Mouse (Mus musculus) liver, adult 2 months (tissue): ENCODE results near the gene Blvrb. TPM values are rescaled to one million over a fixed set of nuclear protein-coding genes. Genes with fewer than 3 reads are reported as not detected.

Experiments
- DNase-seq: peaks from one replicate; pipeline ENCODE4 v3.0.0-alpha.2; 2011; ENCODE audit warnings: low read depth, low spot score; ENCODE audit errors: extremely low read depth
- H3K27ac ChIP-seq: fragments of 200-500 bp; replicated peaks from 2 replicates; pipeline ENCODE4 v1.5.1; 2012; ENCODE audit warnings: low read depth, mild to moderate bottlenecking, control low read depth, inconsistent platforms, low read length; ENCODE audit not compliant: insufficient read depth
- H3K27me3 ChIP-seq: fragments of 200-500 bp; 2 replicates; pipeline ENCODE4 v1.6.1; 2012; ENCODE audit warnings: mild to moderate bottlenecking, moderate library complexity, low read length, inconsistent platforms; ENCODE audit not compliant: control insufficient read depth, insufficient read depth
- H3K36me3 ChIP-seq: fragments of 200-500 bp; 2 replicates; pipeline ENCODE4 v1.6.1; 2012; ENCODE audit warnings: low read length, inconsistent platforms; ENCODE audit not compliant: control insufficient read depth, insufficient read depth
- H3K4me1 ChIP-seq: fragments of 200-500 bp; 2 replicates; pipeline ENCODE4 v1.6.1; 2011; ENCODE audit warnings: low read length; ENCODE audit not compliant: control insufficient read depth, insufficient read depth
- H3K4me3 ChIP-seq: fragments of 200-500 bp; 2 replicates; pipeline ENCODE4 v1.5.1; 2011; ENCODE audit warnings: low read depth, mild to moderate bottlenecking, control low read depth, low read length, moderate library complexity; ENCODE audit not compliant: insufficient read depth
- H3K79me2 ChIP-seq: fragments of 200-500 bp; 2 replicates; pipeline ENCODE4 v1.6.1; 2012; ENCODE audit warnings: inconsistent platforms, mild to moderate bottlenecking, low read length, moderate library complexity; ENCODE audit not compliant: control insufficient read depth, insufficient read depth
- H3K9ac ChIP-seq: fragments of 200-500 bp; 2 replicates; pipeline ENCODE4 v1.6.1; 2012; ENCODE audit warnings: low read depth, mild to moderate bottlenecking, control low read depth, inconsistent platforms, low read length
- CTCF ChIP-seq: fragments of 200-500 bp; IDR thresholded peaks from 2 replicates; pipeline ENCODE4 v1.5.1; 2011; ENCODE audit warnings: low read depth, low read length, control low read depth
- POLR2A ChIP-seq: fragments of 200-500 bp; IDR thresholded peaks from 2 replicates; pipeline ENCODE4 v1.6.1; 2011; ENCODE audit warnings: low read length, control low read depth; ENCODE audit not compliant: insufficient read depth; ENCODE audit errors: extremely low read depth
- WGBS: fragments of 180-500 bp; shearing (Covaris S2); methylation state at CpG from one replicate; pipeline ENCODE4 v1.1.7; 2018; 5-methylcytosine and 5-hydroxymethylcytosine counted together
- polyA plus RNA-seq: library from polyadenylated mRNA; depleted of rRNA; stranded (reverse); fragments of >200 nt; gene quantifications from 2 replicates; pipeline ENCODE4 v1.2.3, GENCODE M21; 2012; rRNA removed
- total RNA-seq: library from RNA; depleted of rRNA; stranded (reverse); fragments of >200 nt; gene quantifications from 2 replicates; pipeline ENCODE4 v1.2.3, GENCODE M21; 2014; rRNA removed

Blvrb gene
- total RNA-seq = 142 and 148 TPM in 2 replicates
- polyA plus RNA-seq = 268 and 304 TPM in 2 replicates

- TF ChIP-seq CTCF (0 out of 2 replicates have a peak, but pooled peaks have one; percentile 3), POLR2A (peak; percentile 93)
- WGBS = under 1% methylated on average over 54 of the region's 54 CpGs
- Histone ChIP-seq H3K79me2 (no peaks in the 10 kb centered on the region; the same call in 1 of the 2 replicates), H3K4me3 (peak within 1 kb of the TSS; percentile 86), H3K4me1 (peaks cover 22% of the 10 kb centered on the region), H3K27ac (peak within 1 kb of the TSS; percentile 56), H3K36me3 (no peaks in the 10 kb centered on the region), H3K27me3 (no peaks in the 10 kb centered on the region), H3K9ac (peak within 1 kb of the TSS; percentile 87)
- peak; percentile 97 for DNase-seq
Measured at GRCm38 (mm10) chr7:27447419-27448286, at the start of gene Blvrb, which contains the start of gene Sptbn4. TSS of gene Blvrb (plus strand) at chr7:27447978. TSS of gene Sptbn4 (minus strand) at chr7:27447686.

- Histone ChIP-seq H3K9ac (no peak overlapping the region), H3K27me3 (peaks cover 17% of the 10 kb centered on the region)
- no peak for TF ChIP-seq POLR2A
- TF ChIP-seq CTCF = no peak
Measured at GRCm38 (mm10) chr7:27400545-27400944, 47.2 kb upstream of the Blvrb start.

DNA sequence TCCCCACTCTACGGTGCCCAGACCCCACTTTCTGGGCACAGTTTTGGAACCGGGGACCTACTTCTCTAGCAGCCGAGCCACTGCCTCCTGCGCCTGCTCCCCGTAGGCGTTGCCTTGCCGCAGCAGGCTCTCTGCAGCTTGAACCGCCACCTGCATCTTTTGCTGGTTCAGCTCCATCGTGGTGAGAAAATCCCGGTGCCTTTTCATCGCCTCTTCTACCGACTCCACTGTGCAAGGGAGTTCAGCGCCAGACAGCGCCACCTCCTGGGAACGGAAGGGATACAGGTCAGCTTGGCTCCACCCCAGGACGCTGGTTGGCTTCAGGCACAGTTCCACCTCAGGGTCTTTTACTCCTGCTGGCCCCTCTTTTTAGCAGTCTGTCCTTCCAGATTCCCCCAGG is 45.1 kb upstream of the Blvrb start:
- no peaks in the 10 kb centered on the region for H3K4me1 ChIP-seq
- H3K27me3 ChIP-seq = peaks cover 14% of the 10 kb centered on the region
- H3K4me3 ChIP-seq = no peak overlapping the region
- peak; percentile 22 for DNase-seq
- no peaks in the 10 kb centered on the region for H3K79me2 ChIP-seq
- TF ChIP-seq CTCF (peak; percentile 89), POLR2A (no peak)
- H3K36me3 ChIP-seq = no peaks in the 10 kb centered on the region
- no peak overlapping the region for H3K27ac ChIP-seq
- 14% methylated on average over 16 of the region's 16 CpGs for WGBS
- H3K9ac ChIP-seq = no peak overlapping the region

More at GRCm38 (mm10) chr7:27400545-27400944, 47.2 kb upstream of the Blvrb start:
- Histone ChIP-seq H3K27ac (no peak overlapping the region), H3K4me1 (no peaks in the 10 kb centered on the region), H3K79me2 (no peaks in the 10 kb centered on the region), H3K4me3 (no peak overlapping the region), H3K36me3 (no peaks in the 10 kb centered on the region)
- no peak for DNase-seq
- 79% methylated on average over 7 of the region's 7 CpGs for WGBS

- H3K4me1 ChIP-seq = no peaks in the 10 kb centered on the region; the same call in 1 of the 2 replicates
- TF ChIP-seq POLR2A (no peak), CTCF (no peak)
- H3K79me2 ChIP-seq = no peaks in the 10 kb centered on the region
- no peaks in the 10 kb centered on the region for H3K36me3 ChIP-seq
- H3K4me3 ChIP-seq = no peak overlapping the region
- 7% methylated on average over 80 of the region's 81 CpGs for WGBS
- H3K9ac ChIP-seq = no peak overlapping the region
- H3K27ac ChIP-seq = no peak overlapping the region
- no peak for DNase-seq
- H3K27me3 ChIP-seq = peaks cover 26% of the 10 kb centered on the region
Measured at GRCm38 (mm10) chr7:27404203-27404942, 43.4 kb upstream of the Blvrb start.

DNA sequence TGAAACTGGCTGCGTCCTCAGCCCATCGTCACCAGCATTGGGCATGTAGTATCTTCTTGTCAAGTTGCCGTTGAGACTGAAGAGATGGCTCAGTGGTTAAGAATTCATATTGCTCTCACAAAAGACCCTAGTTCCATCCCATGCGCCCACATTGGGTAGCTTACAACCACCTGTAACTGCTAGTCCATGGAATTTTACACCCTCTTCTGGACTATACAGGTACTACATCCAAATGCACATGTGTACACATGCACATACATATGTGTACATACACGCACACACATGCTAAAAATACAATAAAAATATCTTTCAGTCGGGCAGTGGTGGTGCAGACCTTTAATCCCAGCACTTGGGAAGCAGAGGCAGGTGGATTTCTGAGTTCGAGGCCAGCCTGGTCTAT is 41.3 kb upstream of the Blvrb start:
- peaks cover 26% of the 10 kb centered on the region for H3K27me3 ChIP-seq

More for the DNA sequence above, 41.3 kb upstream of the Blvrb start:
- Histone ChIP-seq H3K9ac (no peak overlapping the region), H3K36me3 (no peaks in the 10 kb centered on the region), H3K4me1 (no peaks in the 10 kb centered on the region; the same call in 1 of the 2 replicates), H3K79me2 (no peaks in the 10 kb centered on the region), H3K27ac (no peak overlapping the region), H3K4me3 (no peak overlapping the region)
- TF ChIP-seq POLR2A = no peak
- TF ChIP-seq CTCF = no peak
- DNase-seq = peak; percentile 2
- WGBS = 80% methylated on average over 7 of the region's 7 CpGs
